Mouse (Mus musculus) spleen, postnatal 4 days (tissue): ENCODE measurements around the gene Hnrnpd.

Source experiments
- DNase-seq, 2 experiments: peaks; one replicate each; pipeline ENCODE4 v3.0.0; 2022; ENCODE audit warnings: low spot score in 2 of 2

The Hnrnpd gene

DNA sequence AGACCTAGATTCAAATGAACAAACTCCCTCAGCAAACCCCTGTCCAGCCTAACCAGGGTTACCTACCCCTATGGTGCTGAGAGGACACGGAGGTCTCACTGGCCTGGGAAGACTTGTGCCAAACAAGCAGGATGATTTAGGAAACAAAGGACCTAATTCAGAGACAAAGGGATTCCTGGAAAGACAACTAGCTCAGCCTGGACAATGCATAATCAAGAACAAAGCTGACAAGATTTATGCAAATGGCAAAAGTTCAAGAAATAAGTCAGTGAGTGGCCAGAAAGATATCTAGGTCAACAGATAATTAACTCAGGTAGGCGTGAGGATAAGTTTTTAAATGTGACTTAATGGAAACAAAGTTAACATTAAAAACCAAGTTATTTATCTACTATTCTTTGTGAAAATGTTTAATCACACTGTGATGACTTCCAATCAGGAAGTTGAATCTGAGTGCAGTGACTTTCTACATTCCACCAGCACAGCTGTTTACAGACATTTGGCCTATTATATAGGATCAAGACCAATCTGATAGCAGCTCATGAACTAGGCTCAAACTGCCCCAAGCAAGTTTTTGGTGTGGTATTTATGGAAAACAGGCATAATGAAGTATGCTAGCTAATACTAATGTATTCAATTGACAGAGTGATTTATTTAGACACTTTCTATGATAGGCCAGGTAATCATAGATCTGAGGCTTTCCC lies 19.4 kb downstream of the Hnrnpd start:
- DNase-seq, result no peak

- no peak for DNase-seq
Observed at GRCm38 (mm10) chr5:99958666-99959065, 20.1 kb downstream of the Hnrnpd start.

DNA sequence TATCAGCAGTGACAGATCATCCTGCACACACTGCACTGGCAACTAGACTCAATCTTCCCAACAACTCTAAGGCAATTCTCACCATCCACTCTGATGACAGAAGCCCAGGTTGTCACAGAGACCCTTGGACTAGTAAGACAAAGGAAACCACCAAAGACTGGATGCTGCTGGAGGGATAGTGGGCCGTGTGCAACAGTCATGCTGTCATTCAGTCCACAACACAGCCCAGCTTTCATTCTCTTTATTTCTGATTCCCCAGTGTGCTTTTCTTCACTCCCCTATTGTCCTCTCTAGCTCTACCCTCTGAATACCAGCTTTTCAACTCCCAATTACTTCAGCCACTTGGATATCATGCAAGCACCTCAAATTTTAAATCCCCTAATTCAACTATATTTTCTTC lies 24.9 kb downstream of the Hnrnpd start:
- DNase-seq, result no peak

DNA sequence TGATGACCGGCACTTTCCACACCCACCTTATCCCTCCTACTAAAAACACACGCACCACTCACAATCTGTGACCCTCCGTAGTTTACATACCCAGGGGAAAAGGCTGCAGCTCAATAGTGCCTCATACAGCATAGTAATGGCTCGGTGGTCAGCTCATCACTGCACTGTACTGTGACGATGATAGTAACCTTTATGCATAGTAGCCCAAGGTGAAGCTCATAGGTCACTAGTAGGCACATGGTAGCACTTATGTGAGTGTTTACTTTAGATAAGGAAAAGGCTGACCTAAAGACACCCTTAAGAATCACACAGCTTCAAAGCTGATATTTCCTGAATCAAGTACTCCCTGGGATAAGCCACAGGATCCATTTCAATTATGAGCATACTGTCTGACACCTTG lies 26.2 kb downstream of the Hnrnpd start:
- DNase-seq, result no peak

- no peak for DNase-seq
Observed at GRCm38 (mm10) chr5:99941776-99942502, 36.8 kb downstream of the Hnrnpd start.

DNA sequence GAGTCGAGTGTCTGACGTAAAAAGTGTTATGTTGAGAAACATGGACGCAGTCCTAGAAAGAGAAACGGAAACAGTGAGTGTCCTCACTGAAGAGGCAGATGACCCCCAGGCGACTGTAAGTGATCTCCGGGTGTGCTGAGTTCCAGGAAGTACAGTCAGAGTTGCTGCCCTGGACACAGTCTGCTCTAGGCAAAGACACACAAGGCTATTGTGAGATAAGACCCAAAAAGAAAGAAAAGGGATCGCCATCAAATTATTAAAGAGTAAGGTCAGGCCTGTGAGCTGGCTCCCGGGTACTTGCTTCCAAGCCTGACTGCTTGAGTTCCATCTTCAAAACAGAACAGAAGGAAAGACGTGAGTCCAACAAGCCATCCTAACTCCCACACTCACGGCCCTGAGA lies 37.5 kb downstream of the Hnrnpd start:
- no peak for DNase-seq

DNA sequence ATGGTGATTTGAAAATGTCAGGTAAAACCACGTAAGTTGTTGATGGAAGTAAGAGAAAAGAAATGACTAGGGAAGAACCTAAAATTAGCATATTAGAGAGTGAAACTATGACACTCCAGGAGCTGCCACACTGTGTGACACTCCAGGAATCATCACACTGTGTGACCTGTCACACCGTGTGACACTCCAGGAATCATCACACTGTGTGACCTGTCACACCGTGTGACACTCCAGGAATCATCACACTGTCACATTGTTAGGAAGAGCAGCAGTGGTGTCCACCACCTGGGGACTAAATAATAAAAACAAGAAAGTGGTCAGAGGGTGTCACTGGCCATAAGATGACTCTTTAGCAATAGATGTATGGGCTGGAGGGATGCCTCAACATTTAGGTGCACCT lies 39.3 kb downstream of the Hnrnpd start:
- DNase-seq, result no peak

- DNase-seq, result peak in 1 of 2 experiments; percentile 38
Observed at GRCm38 (mm10) chr5:99931910-99932309, 46.8 kb downstream of the Hnrnpd start.

DNA sequence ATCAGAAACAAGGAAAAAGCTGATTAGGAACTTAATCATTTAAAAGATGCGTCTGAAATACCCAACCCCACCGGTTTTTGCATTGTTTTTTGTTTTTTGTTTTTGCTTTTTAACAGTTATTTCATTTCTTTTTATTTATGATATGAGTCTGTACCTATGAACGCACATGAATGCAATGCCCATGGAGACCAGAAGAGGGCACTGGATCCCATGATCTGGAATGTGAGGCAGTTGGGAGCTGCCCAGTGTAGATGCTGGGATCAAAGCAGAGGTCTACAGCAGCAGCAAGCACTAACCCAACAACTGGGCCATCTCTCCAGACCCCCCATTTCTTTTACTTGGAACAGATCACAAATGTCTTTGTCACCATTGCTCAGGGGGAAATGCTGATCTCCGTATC lies 50.8 kb downstream of the Hnrnpd start:
- peak in 1 of 2 experiments; percentile 26 for DNase-seq

DNA sequence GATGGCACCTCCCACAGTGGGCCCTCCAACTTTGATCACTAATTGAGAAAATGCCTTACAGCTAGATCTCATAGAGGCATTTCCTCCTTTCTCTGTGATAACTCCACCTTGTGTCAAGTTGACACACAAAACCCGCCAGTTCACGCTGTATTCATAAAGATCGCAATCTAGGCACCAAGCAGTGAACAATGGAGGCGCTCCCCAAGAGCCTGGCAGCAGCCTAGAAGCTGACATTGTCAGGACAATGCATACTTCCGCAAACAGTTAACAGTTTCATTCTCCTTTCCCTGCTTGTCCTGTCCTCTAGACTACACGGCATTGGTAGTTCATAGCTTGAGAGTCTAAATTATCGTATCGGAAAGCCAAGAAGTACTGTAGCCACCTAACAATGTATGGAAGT lies 56.7 kb downstream of the Hnrnpd start:
- no peak for DNase-seq

GRCm38 (mm10) chr5:99915494-99915893 lies 63.2 kb downstream of the Hnrnpd start:
- DNase-seq, result no peak

GRCm38 (mm10) chr5:99906181-99906956 lies 72.4 kb downstream of the Hnrnpd start, which contains the start of gene Vamp9:
Gene Vamp9 (plus strand): TSS chr5:99906254.
- peak; percentile 85 to 94 for DNase-seq
